Mouse (Mus musculus): ENCODE data around the gene Grap.
"Not testable (repeated sequence)": the region's sequence is repeated elsewhere in the genome, so short reads cannot be mapped to it uniquely, and the experiment has no call there.

The Grap gene

DNA sequence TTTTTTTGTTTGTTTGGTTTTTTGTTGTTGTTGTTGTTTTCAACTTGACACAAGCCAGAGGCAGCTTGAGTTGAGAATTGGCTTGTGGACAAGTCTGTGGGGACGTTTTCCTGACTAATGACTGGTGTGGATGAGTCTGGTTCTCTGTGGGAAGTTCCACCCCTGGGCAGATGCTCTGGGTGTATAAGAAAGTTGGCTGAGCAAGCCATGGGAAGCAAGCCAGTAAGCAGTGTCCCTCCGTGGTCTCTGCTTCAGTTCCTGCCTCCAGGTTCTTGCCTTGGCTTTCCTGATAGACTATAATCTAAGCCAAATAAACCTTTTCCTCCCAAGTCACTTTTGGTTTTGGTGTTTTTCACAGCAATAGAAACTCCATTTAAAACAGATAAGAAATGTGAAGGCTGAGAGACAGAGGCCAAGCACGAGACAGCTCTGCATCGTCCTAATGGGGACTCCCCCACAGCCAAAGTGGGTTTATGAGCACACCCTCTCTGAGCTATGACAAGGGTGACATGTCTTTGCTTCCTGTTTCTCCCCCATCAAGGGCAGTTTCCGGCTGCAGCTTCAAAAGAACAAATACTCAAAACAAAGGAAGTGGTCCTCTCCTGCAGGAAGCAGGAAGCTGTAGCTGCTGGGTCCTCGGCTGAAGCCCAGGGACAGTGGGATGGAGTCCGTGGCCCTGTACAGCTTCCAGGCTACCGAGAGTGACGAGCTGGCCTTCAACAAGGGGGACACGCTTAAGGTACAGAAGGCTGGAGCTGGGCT is at the start of gene Grap:
Gene Grap, plus strand, starts transcription at position 580 of the 762 bp plus-strand sequence.
- DNase-seq, result peak; percentile 45

DNA sequence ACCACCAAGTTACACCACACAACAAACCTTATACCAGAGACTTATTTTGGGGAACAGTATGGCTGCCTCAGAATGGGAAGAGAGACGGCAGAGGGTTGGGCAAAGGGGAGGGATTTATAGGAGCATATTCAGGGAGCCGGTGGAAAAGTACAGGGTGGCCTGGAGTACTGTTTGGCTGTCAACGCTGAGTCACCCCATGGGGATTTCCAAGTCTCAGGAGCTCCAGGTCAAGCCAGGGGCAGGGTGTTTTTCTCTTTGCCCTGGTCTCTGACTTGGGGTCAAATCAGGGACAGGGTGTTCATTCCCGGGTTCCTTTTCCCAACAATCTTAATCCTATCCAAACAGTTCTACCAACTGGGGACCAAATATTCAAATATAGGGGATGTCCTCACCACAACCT is 45.0 kb upstream of the Grap start:
- no peak for DNase-seq

DNA sequence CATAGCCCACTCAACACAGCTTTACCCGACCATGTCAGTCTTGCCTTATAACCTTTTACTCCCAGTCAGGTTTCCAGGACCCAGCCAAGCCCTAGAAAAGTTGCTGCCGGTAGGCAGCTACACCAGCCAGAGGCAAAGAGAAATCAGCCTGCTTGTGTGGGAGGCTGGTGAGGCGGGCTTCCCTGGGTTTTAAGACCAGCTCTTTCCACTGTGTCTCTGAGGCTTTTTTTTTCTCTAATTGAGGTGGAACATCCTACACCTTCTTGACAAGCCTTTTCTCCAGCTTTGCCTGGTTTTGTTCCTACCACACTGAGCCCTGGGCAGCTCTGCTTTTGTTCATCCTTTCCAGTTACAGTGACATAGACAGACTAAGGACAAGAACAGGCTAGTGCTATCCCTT is 41.9 kb upstream of the Grap start:
- no peak for DNase-seq

DNA sequence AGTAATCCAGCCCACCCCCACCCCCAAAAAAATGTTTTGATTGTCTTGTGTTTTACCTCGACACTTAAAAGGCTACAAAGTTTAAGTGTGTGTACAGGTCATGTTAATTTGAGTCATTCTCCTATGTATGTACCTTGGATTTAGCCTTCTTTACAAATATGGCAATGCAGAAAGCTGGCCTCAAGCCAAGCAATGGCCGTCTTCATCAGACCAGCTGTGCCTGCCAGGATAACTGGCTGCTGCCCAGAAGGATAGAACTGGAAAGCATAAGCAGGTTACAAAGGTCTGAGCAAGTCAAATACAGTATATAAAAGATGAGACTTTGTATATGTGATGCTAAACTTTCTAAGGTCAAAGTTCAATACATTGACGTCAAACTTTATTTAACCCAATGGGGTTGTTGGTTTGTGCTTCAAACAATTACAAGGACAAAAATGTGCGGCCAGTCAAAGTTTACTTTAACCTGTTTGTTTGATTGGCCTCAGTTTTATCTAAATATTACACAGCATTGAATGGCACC is 40.9 kb upstream of the Grap start:
- DNase-seq, result no peak

DNA sequence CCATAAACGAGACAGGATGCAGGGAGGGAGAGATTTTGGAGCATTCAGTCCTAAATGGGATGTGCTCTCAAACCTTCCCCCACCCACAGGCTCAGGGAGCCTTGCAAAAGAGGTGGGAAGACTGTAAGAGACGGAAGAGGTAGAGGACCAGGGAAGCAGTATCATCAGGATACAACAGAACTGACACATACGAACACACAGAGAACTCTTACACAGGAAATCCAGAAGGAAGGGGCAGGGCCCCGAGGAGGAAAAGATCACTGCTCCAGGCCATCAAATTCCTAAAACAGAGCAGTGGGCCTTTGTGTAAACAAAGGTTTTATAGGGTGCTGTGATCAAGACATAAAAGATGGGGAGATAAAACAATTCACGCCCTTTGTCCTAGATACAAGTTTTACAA is 38.7 kb upstream of the Grap start:
- DNase-seq, result no peak

DNA sequence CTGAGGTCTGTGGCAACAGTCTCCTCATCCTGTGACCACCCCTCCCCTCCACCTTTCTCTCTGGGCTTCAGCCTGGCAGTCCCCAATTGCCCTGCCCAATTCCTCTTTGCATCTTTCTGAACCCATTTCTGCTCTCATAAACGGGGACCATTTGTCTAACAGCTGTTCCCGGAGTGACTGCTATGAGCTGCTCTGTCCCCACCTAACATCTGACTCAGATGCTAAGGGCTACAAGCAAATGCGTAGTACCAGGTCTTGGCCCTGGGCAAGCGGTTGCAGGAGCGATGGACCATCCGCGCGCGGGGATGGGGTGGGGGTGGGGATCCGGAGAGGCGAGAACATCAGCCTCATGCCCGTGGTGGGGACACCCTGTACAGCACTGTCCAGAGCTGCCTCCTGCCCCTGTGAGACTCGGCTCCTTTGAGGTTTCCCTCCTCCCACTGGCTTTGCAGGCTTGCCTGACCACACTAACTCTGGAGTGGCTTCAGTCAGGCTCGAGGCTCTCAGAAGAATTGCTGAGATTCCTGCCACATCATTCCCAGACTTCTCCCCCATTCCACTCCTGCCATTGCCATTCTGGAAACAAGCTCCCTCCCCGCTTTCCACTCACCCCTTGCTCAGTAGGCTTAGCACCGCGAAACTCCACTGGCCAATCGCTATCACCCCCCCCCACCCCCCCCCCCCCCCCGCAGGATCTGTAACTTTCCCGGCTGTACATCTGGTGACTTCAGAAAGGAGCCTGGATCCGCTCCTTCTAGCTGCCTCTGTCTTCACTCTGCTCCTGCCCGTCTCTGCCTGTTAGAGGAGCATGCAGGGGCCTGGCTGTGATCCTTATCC is 37.2 kb upstream of the Grap start:
- DNase-seq, result no peak

DNA sequence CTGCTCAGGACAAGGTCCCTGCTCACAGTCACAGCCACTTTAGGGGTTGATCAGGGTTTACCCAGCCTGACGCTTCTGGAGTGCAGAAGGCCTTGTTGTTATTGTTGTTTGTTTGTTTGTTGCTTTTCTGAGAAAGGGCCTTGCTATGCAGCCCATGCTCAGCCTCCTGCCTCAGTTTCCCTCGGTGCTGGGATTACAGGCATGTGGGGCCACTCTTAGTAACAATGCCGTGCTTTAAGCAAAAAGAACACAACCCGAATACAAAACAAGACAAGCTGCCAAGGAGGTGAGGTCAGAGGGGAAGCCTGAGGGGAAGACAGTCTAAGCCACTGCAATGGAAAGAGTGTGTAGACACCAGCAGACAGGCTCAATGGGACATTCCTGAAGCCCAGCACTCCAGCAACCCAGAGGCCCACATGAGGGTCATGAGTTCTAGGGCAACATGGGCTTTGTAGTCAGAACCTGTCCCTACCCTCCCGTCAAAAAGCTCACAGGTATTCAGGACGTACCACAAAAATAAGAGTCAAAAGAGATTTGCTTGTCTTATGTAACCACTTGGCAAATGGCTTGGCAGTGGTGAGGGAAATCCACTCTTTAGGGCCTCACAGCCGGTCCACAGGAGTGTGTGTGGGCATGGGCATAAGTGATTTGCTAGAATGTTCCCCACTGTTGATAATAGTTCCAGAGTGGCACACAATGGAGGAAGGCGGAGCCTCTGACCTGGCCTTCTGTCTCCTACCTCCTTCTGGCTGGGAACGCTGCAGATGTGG is 36.4 kb upstream of the Grap start:
- peak; percentile 14 for DNase-seq

DNA sequence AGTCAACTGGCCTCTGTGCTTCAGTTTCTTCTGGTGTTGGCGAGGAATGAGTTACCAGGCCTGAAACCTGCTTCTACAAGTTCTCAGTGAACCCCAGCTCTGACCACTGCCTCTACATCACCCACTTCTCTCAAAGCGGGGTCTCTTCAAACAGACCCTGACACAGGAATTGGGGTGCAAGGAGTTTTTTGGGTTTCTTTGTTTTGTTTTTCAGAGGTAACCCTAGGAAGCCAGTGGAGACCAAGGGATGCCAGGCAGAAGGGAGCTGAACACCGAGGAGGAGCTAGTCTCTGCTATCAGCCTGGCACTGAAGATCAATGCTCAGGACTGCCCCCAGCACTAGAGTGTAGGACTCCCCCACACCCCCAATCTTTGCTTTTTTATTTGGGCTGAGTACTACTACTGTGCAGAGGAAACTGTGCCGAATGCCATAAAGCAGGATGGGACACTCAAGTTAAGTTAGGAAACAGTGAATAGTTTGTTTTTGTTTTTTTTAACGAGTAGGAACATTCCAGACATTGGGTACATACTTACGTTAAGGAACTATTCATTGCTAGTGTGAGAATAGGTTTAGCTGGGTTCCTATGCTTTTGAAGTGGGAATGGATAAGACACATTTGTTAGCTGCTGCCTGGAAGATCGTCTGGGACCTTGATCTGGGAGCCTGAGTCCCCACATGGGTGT is 35.6 kb upstream of the Grap start:
- DNase-seq, result no peak

DNA sequence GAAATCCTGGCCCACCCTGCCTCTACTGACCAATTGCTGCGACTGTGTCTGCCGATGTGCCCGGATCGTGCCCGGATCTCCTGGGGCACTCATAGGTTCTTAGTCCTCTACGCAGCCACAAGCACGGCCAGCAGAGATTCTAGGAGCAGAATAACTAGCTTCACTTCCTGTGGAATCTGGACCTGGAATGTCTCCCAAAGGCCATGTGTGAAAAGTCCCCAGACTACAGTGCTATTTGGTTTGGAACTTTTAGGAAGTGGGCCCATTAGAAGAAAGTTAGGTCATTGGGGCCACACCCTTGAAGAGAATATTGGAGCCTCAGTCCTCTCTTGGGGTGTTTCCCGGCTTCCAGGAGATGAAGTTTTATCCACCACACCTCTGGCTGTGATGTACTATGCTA is 34.9 kb upstream of the Grap start:
- peak; percentile 23 for DNase-seq

DNA sequence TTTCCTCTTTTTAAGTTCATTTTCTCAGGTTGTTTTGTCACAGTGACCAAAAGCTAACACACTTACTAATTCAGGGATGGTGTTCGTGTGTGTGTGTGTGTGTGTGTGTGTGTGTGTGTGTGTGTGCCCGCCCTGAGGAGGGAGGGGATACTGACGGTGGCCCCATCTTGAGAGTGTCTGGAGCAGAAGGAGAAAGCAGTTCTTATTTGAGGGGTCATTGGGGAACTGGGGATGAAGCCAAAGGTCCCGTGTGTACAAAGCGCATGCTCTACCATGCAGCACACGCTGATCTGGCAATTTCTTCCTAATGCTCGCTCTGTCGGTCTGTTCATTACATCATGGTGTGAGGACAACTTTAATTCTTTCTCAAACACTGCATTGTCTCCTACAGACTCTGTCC is 34.5 kb upstream of the Grap start:
- DNase-seq, result no peak

DNA sequence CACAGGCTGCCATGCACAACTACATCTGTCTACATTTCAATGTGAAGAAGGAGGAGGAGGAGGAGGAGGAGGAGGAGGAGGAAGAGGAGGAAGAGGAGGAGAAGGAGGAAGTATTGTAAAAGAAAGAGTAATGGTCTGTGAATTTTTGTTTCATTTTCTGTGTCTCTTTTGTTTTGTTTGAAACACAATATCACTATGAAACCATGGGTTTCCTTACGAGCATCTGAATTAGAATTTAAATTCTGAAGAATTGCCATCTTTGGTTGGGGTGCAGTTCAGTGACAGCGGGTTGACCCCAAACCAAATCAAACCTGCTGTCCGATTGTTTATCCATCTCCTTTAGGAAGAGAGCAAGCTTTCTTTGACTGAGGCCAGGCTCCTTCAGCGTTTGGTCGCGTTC is 33.7 kb upstream of the Grap start:
- no peak for DNase-seq

DNA sequence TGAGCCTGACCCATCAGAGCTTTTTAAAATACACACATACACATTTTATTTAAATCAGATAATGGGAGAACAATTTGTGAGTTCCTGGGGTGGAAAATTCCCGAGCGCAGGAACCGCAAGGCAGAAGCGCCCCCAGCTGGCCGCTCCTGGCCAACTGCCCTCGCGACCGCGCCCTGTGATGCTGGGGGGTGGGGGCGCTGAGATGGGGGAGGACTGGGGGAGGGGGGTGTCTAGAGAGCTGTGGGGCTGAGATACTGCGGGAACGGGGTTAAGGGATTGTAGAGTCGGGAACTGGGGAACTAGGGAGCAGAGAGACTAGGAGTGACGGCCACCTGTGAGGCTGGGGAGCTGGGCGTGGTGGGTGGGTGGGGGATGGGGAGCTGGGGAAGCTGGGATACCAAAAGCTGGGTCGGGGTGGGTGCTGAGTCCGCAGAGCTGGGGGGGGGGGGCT is 33.2 kb upstream of the Grap start:
- peak; percentile 75 for DNase-seq

DNA sequence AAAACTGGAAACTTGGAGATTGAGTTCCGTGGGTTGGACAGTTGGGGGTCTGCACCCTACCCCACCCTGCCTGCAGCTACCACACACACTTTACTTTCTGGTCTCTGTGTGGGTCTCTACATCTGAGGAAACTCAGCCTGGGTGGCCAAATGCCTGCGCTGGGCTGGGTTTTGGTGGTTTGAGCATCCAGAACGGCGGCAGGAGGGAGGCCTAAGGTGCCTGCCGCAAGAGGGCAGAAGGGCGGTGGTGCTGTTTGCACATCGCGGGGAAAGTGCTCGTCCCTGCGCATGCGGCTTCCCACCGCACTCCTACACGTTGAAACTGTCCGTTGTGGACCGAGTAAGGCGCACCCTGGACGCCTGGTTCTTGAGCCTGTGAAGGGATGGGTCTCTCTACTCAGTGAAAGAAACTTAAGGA is 32.8 kb upstream of the Grap start:
- peak; percentile 85 for DNase-seq

DNA sequence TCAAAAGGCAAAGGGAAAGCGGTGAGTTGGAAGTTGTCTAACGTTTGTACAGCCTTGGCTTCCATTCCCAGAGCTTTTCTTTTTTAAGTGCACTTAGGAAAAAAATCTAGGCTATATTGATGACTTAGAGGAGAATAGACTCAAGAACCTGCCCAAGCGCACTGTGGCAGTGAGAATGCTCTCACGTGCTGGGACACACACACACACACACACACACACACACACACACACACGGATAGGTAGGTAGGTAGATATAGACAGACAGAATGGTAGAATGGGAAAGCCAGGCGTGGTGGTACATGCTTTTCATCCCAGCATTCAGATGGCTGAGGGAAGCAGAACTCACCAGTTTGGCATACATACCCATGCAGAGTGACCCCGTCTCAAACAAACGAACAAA is 32.3 kb upstream of the Grap start:
- no peak for DNase-seq

DNA sequence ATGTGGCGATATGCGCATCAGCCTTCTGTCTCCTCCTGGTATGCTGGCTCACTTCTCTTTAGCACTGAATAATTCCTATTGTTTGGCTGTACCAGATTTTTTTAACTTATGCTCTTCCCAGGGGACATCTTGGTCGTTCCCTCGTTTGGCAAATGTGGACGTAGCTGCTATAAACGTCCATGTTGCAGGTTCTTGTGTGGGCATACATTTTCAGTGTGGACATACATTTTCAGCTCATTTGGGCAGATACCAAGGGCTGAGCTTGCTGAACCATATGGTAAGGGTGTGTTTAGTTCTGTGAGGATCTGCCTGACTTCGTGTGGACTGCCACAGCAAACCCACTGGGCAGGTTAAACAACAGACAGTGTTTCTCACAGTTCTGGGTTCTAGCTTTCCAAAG is 27.9 kb upstream of the Grap start:
- DNase-seq, result no peak

DNA sequence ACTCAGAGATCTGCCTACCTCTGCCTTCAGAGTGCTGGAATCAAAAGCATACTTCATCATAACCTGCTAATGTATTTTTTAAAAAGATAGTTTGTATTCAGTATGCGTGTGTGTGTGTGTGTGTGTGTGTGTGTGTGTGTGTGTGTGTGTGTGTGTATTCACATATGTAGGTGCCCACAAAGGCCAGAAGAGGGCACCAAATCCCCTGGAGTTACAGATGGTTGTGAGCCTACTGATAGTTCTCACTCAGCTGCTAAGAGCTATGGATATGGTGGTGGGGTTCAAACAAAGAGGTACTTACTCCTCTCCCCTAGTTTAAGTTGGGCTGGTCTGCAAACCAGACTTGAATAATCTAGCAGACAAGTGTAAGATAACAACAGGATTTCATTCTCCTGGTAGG is 26.6 kb upstream of the Grap start:
- DNase-seq, result no peak

DNA sequence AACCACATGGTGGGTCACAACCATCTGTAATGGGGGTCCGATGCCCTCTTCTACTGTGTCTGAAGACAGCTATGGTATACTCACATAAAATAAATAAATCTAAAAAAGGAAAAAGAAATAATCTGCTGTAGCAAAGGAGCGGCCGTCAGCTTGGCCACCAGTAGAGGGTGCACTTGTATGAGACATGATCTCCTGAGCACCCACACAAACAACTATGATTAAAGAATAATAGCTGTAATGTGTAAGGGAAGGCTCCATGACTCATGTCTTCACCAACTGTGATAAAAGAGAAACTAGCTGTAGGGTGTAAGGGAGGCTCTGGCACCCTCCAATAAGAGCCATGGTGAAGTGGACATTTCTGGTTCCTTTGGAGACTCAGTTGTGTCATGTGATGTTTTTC is 23.4 kb upstream of the Grap start:
- DNase-seq, result no peak

DNA sequence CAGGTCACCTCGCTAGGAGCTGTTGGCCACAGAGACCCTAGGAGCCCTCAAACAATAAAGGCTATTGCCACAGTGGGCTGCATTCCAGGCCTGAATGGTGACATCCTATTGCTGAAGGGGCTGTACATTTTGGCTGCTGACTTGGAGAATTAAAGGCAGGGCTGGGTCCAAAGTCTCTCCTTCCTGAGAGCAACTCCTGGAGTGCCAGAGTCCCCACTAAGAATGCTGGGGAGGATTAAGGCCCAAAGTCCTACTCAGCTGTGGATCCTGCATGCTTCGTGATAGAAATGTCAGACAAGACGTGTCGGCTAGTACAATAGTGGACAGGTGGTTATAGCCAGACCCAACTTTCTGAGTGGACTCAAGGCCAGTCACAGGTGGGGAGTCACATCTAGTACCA is 16.8 kb upstream of the Grap start:
- not testable (repeated sequence) for DNase-seq

DNA sequence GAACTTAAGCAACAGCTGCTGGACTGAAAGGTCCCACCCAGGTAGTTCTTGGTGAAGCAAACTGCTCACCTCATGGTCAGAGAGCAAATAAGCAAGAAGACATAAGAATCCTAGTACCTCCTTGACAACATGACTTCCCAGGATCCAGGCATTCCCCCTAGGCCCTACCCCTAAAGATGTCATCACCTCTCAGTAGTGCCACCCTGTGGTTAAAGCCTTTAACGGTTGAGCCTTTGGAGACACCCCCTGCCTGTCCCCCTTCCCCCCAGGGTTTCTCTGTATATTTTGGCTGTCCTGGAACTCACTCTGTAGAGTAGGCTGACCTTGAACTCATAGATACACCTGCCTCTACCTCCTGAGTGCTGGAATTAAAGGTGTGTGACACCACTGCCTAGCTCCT is 15.7 kb upstream of the Grap start:
- no peak for DNase-seq

DNA sequence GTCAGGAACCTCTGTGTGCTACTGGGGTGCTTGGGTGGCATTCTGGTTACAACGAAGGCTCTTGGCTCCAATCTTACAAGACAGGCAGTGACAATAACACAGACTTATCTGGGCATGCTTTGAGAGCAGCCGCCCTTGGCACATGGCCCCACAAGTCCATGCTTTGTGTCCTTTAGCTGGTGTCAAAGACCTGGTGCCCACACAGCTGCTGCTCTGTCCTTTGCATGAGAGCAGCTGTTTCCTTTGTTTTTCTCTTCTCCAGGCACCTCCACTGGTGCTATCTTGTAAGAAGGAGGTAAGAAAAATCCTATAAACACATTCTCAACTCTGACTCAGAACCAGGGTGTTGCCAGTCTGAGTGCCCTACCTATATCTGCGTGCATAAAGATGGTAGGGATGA is 15.2 kb upstream of the Grap start:
- no peak for DNase-seq

DNA sequence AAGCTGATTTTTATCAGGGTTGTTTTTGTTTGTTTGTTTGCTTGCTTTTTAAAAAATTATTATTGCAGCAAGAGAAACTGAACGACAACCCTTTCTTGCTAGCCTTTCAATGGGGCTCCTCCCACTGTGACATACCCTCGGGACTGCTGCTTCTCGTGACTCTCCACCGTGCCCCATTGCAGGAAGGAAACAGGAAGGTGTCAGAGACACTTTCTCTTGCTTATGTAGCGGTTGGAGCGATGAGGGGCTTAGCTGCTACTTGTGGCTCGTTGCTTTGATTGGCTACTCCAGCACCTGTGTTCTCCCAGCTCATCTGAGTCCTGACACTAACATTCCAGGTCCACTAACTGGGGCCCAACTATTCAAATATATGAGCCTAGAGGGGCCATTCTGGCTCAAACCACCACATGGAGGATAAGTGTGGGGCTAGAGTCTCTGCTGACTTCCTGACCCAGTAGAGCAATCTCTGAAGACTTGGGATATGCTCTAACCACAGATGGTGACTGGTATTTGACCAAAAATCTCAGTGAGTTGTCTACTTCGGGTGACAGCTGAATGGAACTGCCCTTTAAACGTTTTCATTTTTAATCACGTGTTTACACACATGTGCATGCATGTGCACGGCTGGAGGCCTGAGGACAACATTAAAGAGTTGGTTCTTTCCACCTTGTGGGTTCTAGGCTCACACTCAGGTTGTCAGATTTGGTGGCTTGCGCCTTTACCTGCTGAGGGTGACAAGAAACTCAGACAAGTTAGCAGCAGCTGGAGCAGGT is 14.1 kb upstream of the Grap start:
- no peak for DNase-seq

DNA sequence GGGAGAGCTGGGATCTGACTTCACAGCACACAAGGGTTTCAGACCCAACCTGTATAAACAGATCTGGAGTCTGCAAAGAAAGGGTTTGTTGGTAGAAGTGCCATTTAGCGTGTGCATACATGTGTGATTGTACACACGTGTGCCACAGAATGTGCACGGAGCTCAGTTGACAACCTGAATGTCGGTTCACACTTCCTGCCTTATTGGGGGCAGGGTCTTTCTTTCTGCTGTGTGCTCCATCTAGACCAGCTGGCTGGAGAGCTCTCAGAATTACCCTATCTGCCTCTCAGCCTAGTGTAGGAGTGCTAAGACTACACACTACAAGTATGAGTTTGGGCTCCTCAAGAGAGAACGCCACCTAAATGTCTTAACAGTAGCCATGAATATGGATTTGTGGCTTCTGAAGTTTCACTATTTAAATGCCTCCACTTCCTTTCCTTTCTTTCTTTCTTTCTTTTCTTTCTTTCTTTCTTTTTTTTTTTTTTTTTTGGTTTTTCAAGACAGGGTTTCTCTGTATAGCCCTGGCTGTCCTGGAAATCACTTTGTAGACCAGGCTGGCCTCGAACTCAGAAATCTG is 13.4 kb upstream of the Grap start:
- no peak for DNase-seq
